Mouse (Mus musculus) ES-Bruce4 (cell line): ENCODE results near the gene Ankrd9.

Experiments
- CTCF ChIP-seq: IDR thresholded peaks from one replicate; pipeline ENCODE4 v1.8.1; 2011; ENCODE audit warnings: low read depth, low read length
- EP300 ChIP-seq: IDR thresholded peaks from 2 replicates; pipeline ENCODE4 v1.6.1; 2011; ENCODE audit warnings: low read depth, low read length; ENCODE audit not compliant: insufficient read depth
- POLR2A ChIP-seq: IDR thresholded peaks from one replicate; pipeline ENCODE4 v1.8.1; 2011; ENCODE audit warnings: low read length; ENCODE audit not compliant: insufficient read depth

DNA sequence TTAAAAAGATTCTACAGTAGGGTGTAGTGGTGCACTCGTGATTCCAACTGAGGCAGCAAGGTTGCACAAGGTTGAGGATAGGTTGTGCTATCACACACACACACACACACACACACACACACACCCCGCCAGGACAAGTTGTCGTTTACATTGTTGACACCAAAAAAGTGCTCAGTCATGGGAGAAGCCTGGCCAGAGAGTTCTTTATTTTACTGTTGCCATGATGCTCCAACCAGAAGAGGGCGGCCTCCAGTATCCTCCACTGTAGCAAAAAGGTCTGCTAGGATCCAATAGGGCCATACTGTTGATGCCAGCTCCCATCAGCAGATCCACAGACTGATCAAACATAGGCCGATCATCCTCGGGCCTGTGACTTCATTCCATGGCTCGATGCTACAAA is 27.6 kb downstream of the Ankrd9 start:
- TF ChIP-seq CTCF = no peak
- TF ChIP-seq EP300 = no peak
- no peak for TF ChIP-seq POLR2A
